Mouse (Mus musculus): Measurements from ENCODE around the gene Ptprcap. TPM values are rescaled to one million over a fixed set of nuclear protein-coding genes. Genes with fewer than 3 reads are reported as not detected.

Gene Ptprcap
- polyA plus RNA-seq, 1 experiment from 2014 or later: 13.5 TPM

DNA sequence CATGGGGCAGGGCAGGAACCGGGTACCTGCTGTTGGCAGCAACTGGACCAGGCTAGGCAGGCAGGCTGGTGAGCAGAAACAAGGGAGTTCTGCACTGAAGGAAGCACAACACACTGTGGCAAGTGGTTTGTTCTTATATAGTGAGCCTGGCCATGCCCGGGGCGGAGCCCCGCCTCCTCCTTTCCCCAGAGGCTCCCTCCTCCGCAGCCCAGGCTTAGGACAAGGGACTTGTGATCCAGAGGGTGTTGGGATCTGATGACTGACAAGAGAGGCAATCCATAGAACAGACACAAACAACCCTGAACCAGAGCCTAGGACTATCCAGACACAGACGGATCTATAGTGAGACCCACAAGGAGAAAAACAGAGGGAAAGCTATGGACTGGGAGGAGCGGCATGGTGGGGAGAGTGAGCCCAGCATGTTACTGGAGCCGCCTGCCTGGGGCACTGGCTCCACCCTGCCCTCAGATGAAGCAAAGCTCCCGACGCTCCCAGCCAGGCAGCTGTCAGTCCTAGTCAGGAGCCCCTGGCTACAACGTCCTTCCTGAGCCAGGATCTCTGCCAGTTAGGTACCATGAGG is 22.1 kb downstream of the Ptprcap start, which contains the start of gene Carns1:
Gene Carns1, minus strand, starts transcription at position 112 of the 580 bp plus-strand sequence.
- no peaks in the 10 kb centered on the region for H3K27me3 ChIP-seq
- no peak within 1 kb of the TSS for H3K9ac ChIP-seq
- ATAC-seq (ENCODE audit: borderline replicate concordance, extremely low read depth, low FRiP score, low TSS enrichment): peak; percentile 51; the same call in 1 of the 2 replicates
- H3K9me3 ChIP-seq: no peaks in the 10 kb centered on the region
- H3K4me2 ChIP-seq: peak within 1 kb of the TSS; percentile 43
- H3K4me1 ChIP-seq: peaks cover 26% of the 10 kb centered on the region
- WGBS: 5% methylated on average over 11 of the region's 11 CpGs
- H3K27ac ChIP-seq: no peak within 1 kb of the TSS
- H3K4me3 ChIP-seq: peak within 1 kb of the TSS; percentile 15; the same call in 1 of the 2 replicates
- no peaks in the 10 kb centered on the region for H3K36me3 ChIP-seq

DNA sequence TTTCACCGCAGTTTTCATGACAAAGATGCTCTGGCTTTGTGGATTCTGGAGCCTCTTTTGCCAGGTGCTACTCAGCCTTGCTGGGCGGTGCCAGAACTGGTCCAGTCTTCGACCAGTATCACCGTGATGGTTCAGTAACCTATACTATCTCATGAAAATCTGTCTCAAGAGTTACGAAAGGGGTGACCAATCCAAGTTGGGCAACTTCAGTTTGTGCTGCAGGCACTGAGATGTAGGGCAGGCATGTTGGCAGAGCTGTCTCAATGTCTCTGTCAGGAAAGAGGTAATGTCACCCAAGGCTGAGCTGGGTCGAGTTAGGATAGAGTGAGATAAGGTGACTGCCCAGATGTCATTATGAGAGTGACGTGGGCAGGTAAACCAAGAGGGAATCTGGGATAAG is 27.0 kb downstream of the Ptprcap start:
- no peak overlapping the region for H3K27ac ChIP-seq
- H3K27me3 ChIP-seq: no peaks in the 10 kb centered on the region
- H3K9ac ChIP-seq: no peak overlapping the region
- no peak overlapping the region for H3K4me2 ChIP-seq
- H3K4me3 ChIP-seq: no peak overlapping the region
- no peaks in the 10 kb centered on the region for H3K9me3 ChIP-seq
- peaks cover 17% of the 10 kb centered on the region for H3K4me1 ChIP-seq
- H3K36me3 ChIP-seq: no peaks in the 10 kb centered on the region
- 83% methylated on average over 7 of the region's 7 CpGs for WGBS
- no peak for ATAC-seq (ENCODE audit: borderline replicate concordance, extremely low read depth, low FRiP score, low TSS enrichment)

GRCm38 (mm10) chr19:4181892-4182291 is 28.5 kb downstream of the Ptprcap start:
- Histone ChIP-seq H3K4me3 (no peak overlapping the region), H3K9ac (no peak overlapping the region), H3K27me3 (no peaks in the 10 kb centered on the region), H3K4me2 (no peak overlapping the region), H3K4me1 (peaks cover 12% of the 10 kb centered on the region), H3K36me3 (no peaks in the 10 kb centered on the region), H3K9me3 (no peaks in the 10 kb centered on the region), H3K27ac (no peak overlapping the region)
- ATAC-seq (ENCODE audit: borderline replicate concordance, extremely low read depth, low FRiP score, low TSS enrichment): no peak
- 33% methylated on average over 3 of the region's 3 CpGs for WGBS

- Histone ChIP-seq H3K9me3 (no peaks in the 10 kb centered on the region), H3K4me3 (no peak overlapping the region), H3K27me3 (no peaks in the 10 kb centered on the region), H3K27ac (no peak overlapping the region), H3K4me1 (peaks cover 12% of the 10 kb centered on the region), H3K36me3 (no peaks in the 10 kb centered on the region), H3K9ac (no peak overlapping the region), H3K4me2 (no peak overlapping the region)
- no peak for ATAC-seq (ENCODE audit: borderline replicate concordance, extremely low read depth, low FRiP score, low TSS enrichment)
- 67% methylated on average over 2 of the region's 2 CpGs for WGBS
Measured at GRCm38 (mm10) chr19:4183689-4184088, 30.3 kb downstream of the Ptprcap start.

GRCm38 (mm10) chr19:4184976-4185975 is 31.9 kb downstream of the Ptprcap start:
- H3K4me2 ChIP-seq: no peak overlapping the region
- H3K9me3 ChIP-seq: no peaks in the 10 kb centered on the region
- no peaks in the 10 kb centered on the region for H3K36me3 ChIP-seq
- no peak for ATAC-seq (ENCODE audit: borderline replicate concordance, extremely low read depth, low FRiP score, low TSS enrichment)
- H3K4me3 ChIP-seq: no peak overlapping the region
- 42% methylated on average over 15 of the region's 15 CpGs for WGBS
- peak overlapping the region; percentile 46 for H3K27ac ChIP-seq
- H3K4me1 ChIP-seq: peaks cover 12% of the 10 kb centered on the region
- H3K9ac ChIP-seq: no peak overlapping the region
- no peaks in the 10 kb centered on the region for H3K27me3 ChIP-seq

DNA sequence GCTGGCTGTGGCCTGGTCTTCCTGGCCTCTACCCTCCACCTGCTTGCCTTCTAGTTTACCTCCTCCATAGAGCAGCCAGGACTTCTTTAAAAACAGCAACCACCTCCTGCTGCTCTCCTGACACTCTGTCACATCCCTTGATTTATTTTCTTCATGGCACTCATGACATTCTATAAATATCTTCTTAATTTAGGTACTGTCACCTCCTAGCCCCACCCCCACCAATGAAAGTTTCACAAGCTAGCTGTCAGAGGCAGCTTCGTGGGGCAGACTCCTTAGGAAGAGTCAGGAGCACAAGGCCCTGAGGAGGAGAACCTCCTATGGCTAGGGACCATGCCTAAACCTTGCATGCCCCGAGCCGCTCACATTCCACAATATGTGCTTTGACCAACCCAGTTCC is 33.9 kb downstream of the Ptprcap start:
- H3K4me2 ChIP-seq: no peak overlapping the region
- H3K4me3 ChIP-seq: no peak overlapping the region
- peaks cover 10% of the 10 kb centered on the region for H3K4me1 ChIP-seq
- no peaks in the 10 kb centered on the region for H3K9me3 ChIP-seq
- no peaks in the 10 kb centered on the region for H3K36me3 ChIP-seq
- no peaks in the 10 kb centered on the region for H3K27me3 ChIP-seq
- H3K9ac ChIP-seq: no peak overlapping the region
- WGBS: 63% methylated on average over 3 of the region's 3 CpGs
- H3K27ac ChIP-seq: no peak overlapping the region
- ATAC-seq (ENCODE audit: borderline replicate concordance, extremely low read depth, low FRiP score, low TSS enrichment): no peak

DNA sequence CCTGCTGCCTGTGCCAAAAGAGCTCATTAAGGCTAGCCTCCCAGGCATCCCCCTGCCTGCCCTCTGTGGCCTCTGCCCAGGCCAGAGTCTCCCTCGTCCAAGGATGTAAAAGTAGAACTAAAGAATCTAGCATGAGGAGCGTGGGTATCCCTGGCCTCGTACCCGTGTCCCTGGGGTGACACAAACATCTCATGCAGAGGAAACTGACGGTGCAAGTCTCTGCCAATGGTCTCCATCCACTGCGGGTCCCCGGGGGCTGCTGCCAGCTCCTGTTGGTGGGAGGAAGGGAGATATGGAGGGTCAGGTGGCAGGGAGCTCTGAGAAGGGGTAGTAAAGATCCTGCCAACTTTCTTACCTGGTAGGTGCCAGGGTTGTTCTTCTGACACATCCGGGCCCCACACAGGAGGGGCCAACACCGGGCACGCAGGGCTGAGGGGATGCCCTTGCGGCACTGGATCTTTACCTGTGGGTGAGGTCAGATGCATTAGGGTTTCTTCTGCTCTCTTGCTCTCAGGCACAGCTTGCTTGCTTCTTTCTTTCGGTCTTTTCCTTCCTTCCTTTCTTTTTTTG is 35.7 kb downstream of the Ptprcap start:
- no peaks in the 10 kb centered on the region for H3K27me3 ChIP-seq
- H3K4me2 ChIP-seq: no peak overlapping the region
- H3K9ac ChIP-seq: no peak overlapping the region
- H3K27ac ChIP-seq: no peak overlapping the region
- no peak for ATAC-seq (ENCODE audit: borderline replicate concordance, extremely low read depth, low FRiP score, low TSS enrichment)
- H3K9me3 ChIP-seq: no peaks in the 10 kb centered on the region
- H3K36me3 ChIP-seq: peaks cover 11% of the 10 kb centered on the region; the same call in 1 of the 2 replicates
- peaks cover 23% of the 10 kb centered on the region for H3K4me1 ChIP-seq
- no peak overlapping the region for H3K4me3 ChIP-seq
- 84% methylated on average over 12 of the region's 12 CpGs for WGBS

- H3K9me3 ChIP-seq: no peaks in the 10 kb centered on the region
- H3K9ac ChIP-seq: peak within 1 kb of the TSS; percentile 99
- H3K27ac ChIP-seq: peak within 1 kb of the TSS; percentile 95
- H3K36me3 ChIP-seq: peaks cover 29% of the 10 kb centered on the region
- ATAC-seq (ENCODE audit: borderline replicate concordance, extremely low read depth, low FRiP score, low TSS enrichment): no peak
- peak within 1 kb of the TSS; percentile 78 for H3K4me2 ChIP-seq
- peak within 1 kb of the TSS; percentile 90 for H3K4me3 ChIP-seq
- peaks cover 22% of the 10 kb centered on the region for H3K4me1 ChIP-seq
- 41% methylated on average over 4 of the region's 4 CpGs for WGBS
- no peaks in the 10 kb centered on the region for H3K27me3 ChIP-seq
Measured at GRCm38 (mm10) chr19:4190831-4191334, 37.5 kb downstream of the Ptprcap start, which contains the start of gene Tbc1d10c. TSS of gene Tbc1d10c (minus strand) at chr19:4191284.

DNA sequence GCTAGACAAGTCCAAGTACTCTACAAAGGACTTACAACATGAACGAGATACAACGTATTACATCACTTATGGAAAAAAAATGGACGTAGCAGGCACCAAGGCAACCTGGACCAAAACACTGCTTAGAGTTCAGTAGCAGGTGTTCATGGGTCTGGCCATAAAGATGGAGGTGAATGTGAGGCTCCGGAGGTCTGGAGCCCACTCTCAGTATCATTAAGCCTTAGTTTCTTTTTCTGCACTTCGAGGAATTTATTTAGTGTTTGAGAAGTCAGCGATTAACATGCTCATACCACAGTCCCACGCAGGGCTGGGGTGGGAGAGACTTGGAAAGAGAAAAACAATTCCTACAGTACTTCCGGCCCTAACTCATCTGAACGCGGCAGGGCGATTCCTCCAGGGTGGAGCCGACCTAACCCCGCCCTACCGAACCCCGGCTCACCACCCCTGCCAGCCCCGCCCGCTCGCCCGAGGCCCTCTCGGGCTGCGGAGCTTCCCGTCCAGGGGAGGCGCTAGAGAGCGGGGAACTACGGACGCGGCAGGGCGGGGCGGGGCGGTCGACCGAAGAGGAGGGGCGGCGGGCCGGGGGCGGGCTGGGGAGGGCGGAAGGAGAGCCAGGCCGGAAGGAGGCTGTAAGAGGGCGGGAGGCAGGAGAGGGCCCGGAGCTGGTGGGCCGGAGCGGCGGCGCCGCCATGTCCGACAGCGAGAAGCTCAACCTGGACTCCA is 38.3 kb downstream of the Ptprcap start, which contains the start of gene Ppp1ca:
Gene Ppp1ca, plus strand, starts transcription at position 538 of the 723 bp plus-strand sequence.
- Histone ChIP-seq H3K9me3 (no peaks in the 10 kb centered on the region), H3K36me3 (peaks cover 37% of the 10 kb centered on the region), H3K4me2 (peak within 1 kb of the TSS; percentile 78), H3K4me3 (peak within 1 kb of the TSS; percentile 90), H3K4me1 (peaks cover 30% of the 10 kb centered on the region), H3K27ac (peak within 1 kb of the TSS; percentile 95), H3K9ac (peak within 1 kb of the TSS; percentile 99), H3K27me3 (no peaks in the 10 kb centered on the region)
- 4% methylated on average over 44 of the region's 47 CpGs for WGBS
- peak; percentile 94 for ATAC-seq (ENCODE audit: borderline replicate concordance, extremely low read depth, low FRiP score, low TSS enrichment)

DNA sequence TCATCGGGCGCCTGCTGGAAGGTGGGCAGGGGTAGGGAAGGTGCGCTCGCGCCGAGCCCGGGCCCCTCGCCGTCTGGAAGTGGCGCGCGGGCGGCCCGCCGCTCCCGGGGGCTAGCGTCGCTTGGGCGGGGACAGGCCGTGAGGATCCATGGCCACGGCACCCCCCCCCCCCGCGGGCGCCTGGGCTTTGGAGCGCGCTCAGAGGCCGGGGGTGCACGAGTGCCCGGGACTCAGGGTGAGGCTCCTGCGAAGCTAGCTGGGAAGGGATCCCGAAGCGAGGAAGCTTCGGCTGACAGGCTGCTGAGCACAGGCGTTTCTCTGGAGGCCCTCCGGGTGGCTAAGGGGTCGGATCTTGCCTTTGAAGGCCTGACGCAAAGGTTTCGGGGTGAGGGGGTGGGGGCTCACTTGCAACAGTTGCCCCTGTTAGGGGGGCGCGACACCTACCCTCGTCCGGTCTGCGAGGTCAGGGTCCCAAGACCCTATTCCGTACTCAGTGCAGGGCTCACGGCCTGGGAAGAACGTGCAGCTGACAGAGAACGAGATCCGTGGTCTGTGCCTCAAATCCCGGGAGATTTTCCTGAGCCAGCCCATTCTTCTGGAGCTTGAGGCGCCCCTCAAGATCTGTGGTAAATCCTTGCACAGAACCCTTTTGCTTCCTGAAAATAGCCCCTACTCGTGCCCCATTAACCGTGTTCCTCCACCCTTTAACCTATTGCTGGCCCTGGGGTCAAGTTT is 39.0 kb downstream of the Ptprcap start:
- peak overlapping the region; percentile 78 for H3K4me2 ChIP-seq
- H3K4me1 ChIP-seq: peaks cover 31% of the 10 kb centered on the region
- under 1% methylated on average over 52 of the region's 52 CpGs for WGBS
- H3K4me3 ChIP-seq: peak overlapping the region; percentile 90
- peaks cover 44% of the 10 kb centered on the region for H3K36me3 ChIP-seq
- no peaks in the 10 kb centered on the region for H3K27me3 ChIP-seq
- no peaks in the 10 kb centered on the region for H3K9me3 ChIP-seq
- peak overlapping the region; percentile 95 for H3K27ac ChIP-seq
- H3K9ac ChIP-seq: peak overlapping the region; percentile 99
- ATAC-seq (ENCODE audit: borderline replicate concordance, extremely low read depth, low FRiP score, low TSS enrichment): peak; percentile 48

Data from lung, embryonic 15.5 days (tissue).